Mouse (Mus musculus) neural tube, embryonic 11.5 days (tissue): ENCODE measurements at regions not wholly inside any gene's neighbourhood (a gene's known extent, or its start where the extent isn't known, plus 50 kb on each side); places are given as distances from the start of the nearest gene placed in this dataset.

Experiments used
- ATAC-seq: fragments of 200-750 bp; cut with Nextera tagmentation; 2 replicates; pipeline ENCODE4 v1.8.0; 2017; ENCODE audit warnings: moderate number of reproducible peaks, mild to moderate bottlenecking, moderate TSS enrichment, moderate library complexity; ENCODE audit not compliant: insufficient read depth, low FRiP score, low TSS enrichment
- DNase-seq: peaks from one replicate; pipeline ENCODE4 v3.0.0-alpha.2; 2015; ENCODE audit warnings: low spot score
- H3K27ac ChIP-seq: fragments of 300-500 bp; sonication (generic); 2 replicates; pipeline ENCODE4 v1.5.1; 2014; ENCODE audit warnings: low read depth, mild to moderate bottlenecking, low read length
- H3K27me3 ChIP-seq: fragments of 300-500 bp; sonication (generic); 2 replicates; pipeline ENCODE4 v1.6.1; 2014; ENCODE audit warnings: mild to moderate bottlenecking, low read length, mixed read lengths; ENCODE audit not compliant: control insufficient read depth, insufficient read depth
- H3K36me3 ChIP-seq: fragments of 300-500 bp; sonication (generic); 2 replicates; pipeline ENCODE4 v1.6.1; 2014; ENCODE audit warnings: mild to moderate bottlenecking, low read length, moderate library complexity, mixed read lengths; ENCODE audit not compliant: control insufficient read depth, insufficient read depth
- H3K4me1 ChIP-seq: fragments of 300-500 bp; sonication (generic); 2 replicates; pipeline ENCODE4 v1.6.1; 2014; ENCODE audit warnings: low read length, mixed read lengths; ENCODE audit not compliant: control insufficient read depth, insufficient read depth
- H3K4me2 ChIP-seq: fragments of 300-500 bp; sonication (generic); 2 replicates; pipeline ENCODE4 v1.6.1; 2014; ENCODE audit warnings: low read depth, mild to moderate bottlenecking, moderate library complexity
- H3K4me3 ChIP-seq: fragments of 300-500 bp; sonication (generic); 2 replicates; pipeline ENCODE4 v1.5.1; 2014; ENCODE audit warnings: low read depth, low read length
- H3K9ac ChIP-seq: fragments of 300-500 bp; sonication (generic); 2 replicates; pipeline ENCODE4 v1.6.1; 2014; ENCODE audit warnings: mild to moderate bottlenecking, low read length
- H3K9me3 ChIP-seq: fragments of 300-500 bp; sonication (generic); 2 replicates; pipeline ENCODE4 v1.6.1; 2016; ENCODE audit warnings: low read length; ENCODE audit not compliant: control insufficient read depth
- WGBS: fragments of 180-500 bp; shearing (Covaris S2); extraction: QIAGEN DNeasy Blood & Tissue Kit; methylation state at CpG from one replicate; pipeline ENCODE4 v1.1.7; 2014; 5-methylcytosine and 5-hydroxymethylcytosine counted together

DNA sequence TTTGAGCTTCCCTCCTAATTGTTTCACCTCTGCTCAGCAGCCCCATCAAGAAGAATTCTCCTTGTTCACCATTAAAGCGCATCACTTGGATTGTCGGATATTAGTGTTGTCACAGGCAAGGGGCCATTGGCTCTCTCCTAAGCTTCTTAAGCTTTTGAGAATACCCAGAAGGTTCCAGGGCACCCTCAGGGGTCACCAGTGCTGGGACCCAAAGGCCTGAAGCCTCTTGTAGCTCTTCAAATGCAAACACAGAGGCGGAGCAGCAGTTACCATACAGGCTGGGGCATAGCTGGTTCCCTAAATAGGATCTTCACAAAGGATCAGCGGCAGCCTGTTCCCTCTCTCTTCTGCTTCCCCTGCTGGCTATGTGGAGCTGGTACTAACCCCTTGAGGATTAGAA, 175.3 kb upstream of the A230072I06Rik start:
- Histone ChIP-seq H3K36me3 (no peaks in the 10 kb centered on the region), H3K9ac (no peak overlapping the region), H3K4me3 (no peak overlapping the region), H3K4me2 (no peak overlapping the region), H3K27me3 (no peaks in the 10 kb centered on the region), H3K9me3 (no peaks in the 10 kb centered on the region), H3K4me1 (peaks cover 5% of the 10 kb centered on the region), H3K27ac (no peak overlapping the region)
- 58% methylated on average over 4 of the region's 4 CpGs for WGBS
- DNase-seq, result no peak
- ATAC-seq, result no peak

DNA sequence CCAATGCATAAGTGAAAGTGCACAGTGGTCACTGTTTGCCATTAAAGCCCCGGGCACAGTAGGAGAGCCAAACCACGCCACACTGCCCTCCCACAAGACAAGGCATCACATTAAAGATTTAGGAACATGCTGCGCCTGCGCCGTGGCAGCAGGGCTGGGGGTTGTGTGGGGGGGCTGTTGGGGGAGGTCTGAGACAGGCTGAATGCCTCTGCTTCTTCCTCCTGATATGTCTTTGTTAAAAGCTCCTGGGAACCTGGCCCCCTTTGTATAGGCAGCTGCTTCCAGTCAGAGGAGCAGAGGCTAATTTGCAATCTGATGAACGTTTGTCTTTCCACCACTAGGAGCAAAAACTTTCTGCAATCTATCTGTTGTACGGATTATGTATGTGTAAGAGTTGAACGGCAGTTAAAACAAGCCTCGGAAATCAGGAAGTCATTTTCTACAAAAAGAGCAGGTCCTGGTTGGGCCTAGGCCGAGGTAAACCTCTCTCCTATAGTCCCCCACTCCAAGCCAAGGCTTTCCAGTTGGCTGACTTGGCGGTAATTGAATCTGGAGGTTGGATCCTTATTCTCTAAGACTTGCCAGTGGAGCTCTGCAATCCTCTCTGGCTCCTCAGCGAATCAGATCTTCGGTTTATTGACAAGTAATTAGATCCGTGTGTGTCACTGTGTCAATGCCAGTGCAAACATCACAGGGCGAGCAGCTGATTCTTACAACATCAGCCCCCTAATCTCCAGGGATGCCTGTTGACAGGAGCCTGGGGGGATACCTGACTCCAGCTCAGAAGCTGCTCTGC, 173.3 kb upstream of the A230072I06Rik start:
- peak; percentile 80 for ATAC-seq
- Histone ChIP-seq H3K9me3 (no peaks in the 10 kb centered on the region), H3K27ac (0 out of 2 replicates have a peak overlapping the region, but pooled peaks have one; percentile 24), H3K27me3 (no peaks in the 10 kb centered on the region), H3K9ac (no peak overlapping the region), H3K4me1 (peaks cover 5% of the 10 kb centered on the region), H3K36me3 (no peaks in the 10 kb centered on the region), H3K4me2 (no peak overlapping the region), H3K4me3 (no peak overlapping the region)
- peak; percentile 63 for DNase-seq
- 37% methylated on average over 15 of the region's 15 CpGs for WGBS

DNA sequence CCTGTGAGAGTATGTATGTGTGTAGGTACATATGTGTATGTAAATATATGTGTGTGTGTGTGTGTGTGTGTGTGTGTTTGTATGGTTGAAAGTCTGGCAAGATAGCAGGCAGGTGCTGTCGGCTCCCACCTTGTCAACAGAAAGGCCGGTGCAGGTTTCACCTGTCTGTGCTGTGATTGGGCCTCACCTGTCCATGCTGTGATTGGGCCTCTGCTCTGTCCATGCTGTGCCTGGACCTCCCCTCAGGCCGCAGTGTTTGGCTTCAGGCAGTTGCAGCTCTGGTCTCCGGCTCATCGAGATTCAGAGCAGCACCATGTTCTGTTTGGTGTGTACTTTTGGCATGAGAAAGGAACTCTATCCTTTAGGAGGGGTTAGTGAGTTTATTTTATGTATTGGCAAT, 170.0 kb upstream of the A230072I06Rik start:
- 86% methylated on average over 5 of the region's 5 CpGs for WGBS
- Histone ChIP-seq H3K4me1 (peaks cover 5% of the 10 kb centered on the region), H3K36me3 (no peaks in the 10 kb centered on the region), H3K27me3 (no peaks in the 10 kb centered on the region), H3K4me3 (no peak overlapping the region), H3K9me3 (no peaks in the 10 kb centered on the region), H3K9ac (no peak overlapping the region), H3K27ac (no peak overlapping the region), H3K4me2 (no peak overlapping the region)
- ATAC-seq, result no peak
- no peak for DNase-seq

DNA sequence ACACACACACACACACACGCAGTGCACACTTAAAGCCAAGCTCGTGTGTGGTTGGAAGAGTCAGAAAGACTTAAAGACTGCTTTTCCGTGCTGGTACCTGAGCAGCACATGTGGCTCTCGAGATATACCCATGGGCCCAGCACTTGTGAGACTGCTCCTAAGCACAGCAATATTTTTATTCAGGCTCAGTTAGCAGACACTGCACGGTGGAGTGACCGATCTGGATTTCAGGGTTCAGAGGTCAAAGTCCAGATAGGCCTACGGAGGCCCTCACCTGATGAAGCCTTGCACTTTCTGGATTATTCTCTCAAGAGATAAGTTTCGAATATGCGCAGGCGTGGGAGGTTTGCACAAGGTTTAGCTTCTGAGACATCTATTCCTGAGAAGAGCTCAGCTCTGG, 167.0 kb upstream of the A230072I06Rik start:
- no peaks in the 10 kb centered on the region for H3K9me3 ChIP-seq
- no peaks in the 10 kb centered on the region for H3K36me3 ChIP-seq
- no peaks in the 10 kb centered on the region for H3K27me3 ChIP-seq
- no peak for DNase-seq
- no peaks in the 10 kb centered on the region for H3K4me1 ChIP-seq
- 79% methylated on average over 10 of the region's 10 CpGs for WGBS
- no peak overlapping the region for H3K4me3 ChIP-seq
- no peak overlapping the region for H3K4me2 ChIP-seq
- no peak for ATAC-seq
- H3K9ac ChIP-seq, result no peak overlapping the region
- no peak overlapping the region for H3K27ac ChIP-seq

DNA sequence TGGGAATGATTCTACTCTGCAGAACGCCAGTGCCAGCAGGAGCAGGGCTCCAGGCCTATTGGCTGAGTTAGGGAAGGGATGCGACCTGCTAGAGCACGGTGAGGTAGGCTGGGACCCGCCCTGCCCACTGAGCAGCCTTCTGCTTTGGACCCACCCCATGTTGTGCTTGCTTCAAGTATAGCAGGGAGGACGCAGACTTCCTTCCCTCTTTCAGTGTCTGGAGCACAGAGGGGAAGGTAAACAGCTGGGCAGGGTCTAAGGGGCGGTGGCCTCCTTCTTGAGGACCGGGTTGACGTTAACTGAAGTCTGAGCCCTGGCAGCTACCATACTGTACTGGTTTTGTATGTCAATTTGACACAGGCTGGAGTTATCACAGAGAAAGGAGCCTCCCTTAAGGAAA, 165.6 kb upstream of the A230072I06Rik start:
- Histone ChIP-seq H3K9ac (no peak overlapping the region), H3K36me3 (no peaks in the 10 kb centered on the region), H3K27me3 (no peaks in the 10 kb centered on the region), H3K4me2 (no peak overlapping the region), H3K4me1 (no peaks in the 10 kb centered on the region), H3K27ac (no peak overlapping the region), H3K9me3 (no peaks in the 10 kb centered on the region), H3K4me3 (no peak overlapping the region)
- ATAC-seq (no peak), DNase-seq (no peak)
- 33% methylated on average over 8 of the region's 8 CpGs for WGBS

DNA sequence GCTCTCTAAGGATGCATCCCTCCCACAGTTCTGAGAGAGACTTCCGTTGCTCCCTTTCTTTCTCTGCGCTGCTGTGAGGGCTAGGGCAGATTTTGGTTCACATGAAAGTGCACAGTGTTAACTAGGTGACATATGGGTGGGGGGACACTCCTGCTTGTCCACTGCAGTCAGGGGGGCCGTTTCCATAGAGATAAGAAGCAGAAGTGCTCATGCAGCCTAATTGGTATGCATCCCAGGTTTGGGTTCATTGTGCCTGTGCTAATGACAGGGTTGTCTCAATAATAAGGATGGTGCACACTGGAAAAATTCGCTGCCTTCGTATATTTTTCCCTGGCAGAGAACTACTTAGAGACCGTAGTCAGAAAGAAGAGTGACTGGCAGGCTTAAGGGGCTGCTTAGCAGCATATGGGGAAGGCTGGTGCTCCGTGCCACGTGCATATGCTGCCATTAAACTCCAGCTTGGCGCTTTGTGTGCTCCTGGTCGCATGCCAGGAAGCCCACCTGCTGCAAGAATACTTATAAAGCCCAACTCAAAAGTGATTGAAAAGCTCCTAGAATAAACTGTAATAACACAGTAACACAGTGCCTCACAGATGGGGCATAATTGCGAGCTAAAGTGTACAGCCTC, 152.1 kb upstream of the A230072I06Rik start:
- Histone ChIP-seq H3K27ac (no peak overlapping the region), H3K9me3 (no peaks in the 10 kb centered on the region), H3K27me3 (0 out of 2 replicates have a peak, but pooled peaks cover 2% of the 10 kb centered on the region), H3K4me2 (no peak overlapping the region), H3K4me3 (no peak overlapping the region), H3K4me1 (peaks cover 16% of the 10 kb centered on the region), H3K36me3 (no peaks in the 10 kb centered on the region), H3K9ac (no peak overlapping the region)
- DNase-seq, result peak; percentile 56
- 38% methylated on average over 11 of the region's 11 CpGs for WGBS
- ATAC-seq, result peak; percentile 91

DNA sequence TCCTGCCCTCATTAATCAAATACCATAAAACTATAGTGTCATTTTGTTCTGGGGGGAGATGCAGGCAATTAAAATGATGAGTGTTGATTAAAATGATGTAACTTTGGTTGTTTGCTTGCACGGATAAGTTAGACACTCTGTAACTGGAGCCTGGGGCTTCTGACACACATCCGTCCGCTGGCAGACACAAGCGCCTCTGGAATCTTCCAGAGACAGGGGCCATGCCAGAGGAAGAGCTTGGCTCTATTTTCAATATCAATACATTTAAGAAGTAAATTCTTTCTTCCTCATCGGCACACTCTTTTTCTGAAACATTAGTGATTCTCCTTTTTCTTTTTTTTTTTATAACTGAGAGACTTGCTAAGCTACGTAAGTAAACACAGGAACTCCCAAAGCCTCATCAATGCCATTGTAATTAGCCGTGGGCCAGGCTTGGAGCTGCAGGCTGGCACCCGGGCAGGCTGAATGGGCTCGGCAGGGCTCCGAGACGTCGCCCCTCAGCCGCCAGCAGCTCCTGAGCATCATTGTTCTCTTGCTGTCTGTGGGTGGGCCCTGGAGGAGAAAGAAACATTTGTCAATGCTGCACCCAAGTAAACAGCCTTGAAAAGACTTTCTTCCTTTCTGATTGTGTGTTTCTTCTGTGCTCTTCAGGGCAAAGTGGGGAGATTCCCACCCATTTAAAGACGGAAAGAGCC, 151.4 kb upstream of the A230072I06Rik start:
- Histone ChIP-seq H3K4me3 (no peak overlapping the region), H3K9ac (no peak overlapping the region), H3K27ac (no peak overlapping the region), H3K36me3 (no peaks in the 10 kb centered on the region), H3K27me3 (0 out of 2 replicates have a peak, but pooled peaks cover 2% of the 10 kb centered on the region), H3K4me2 (no peak overlapping the region), H3K4me1 (peaks cover 16% of the 10 kb centered on the region), H3K9me3 (no peaks in the 10 kb centered on the region)
- ATAC-seq, result peak; percentile 45; the same call in 1 of the 2 replicates
- DNase-seq, result peak; percentile 53
- 22% methylated on average over 14 of the region's 14 CpGs for WGBS

DNA sequence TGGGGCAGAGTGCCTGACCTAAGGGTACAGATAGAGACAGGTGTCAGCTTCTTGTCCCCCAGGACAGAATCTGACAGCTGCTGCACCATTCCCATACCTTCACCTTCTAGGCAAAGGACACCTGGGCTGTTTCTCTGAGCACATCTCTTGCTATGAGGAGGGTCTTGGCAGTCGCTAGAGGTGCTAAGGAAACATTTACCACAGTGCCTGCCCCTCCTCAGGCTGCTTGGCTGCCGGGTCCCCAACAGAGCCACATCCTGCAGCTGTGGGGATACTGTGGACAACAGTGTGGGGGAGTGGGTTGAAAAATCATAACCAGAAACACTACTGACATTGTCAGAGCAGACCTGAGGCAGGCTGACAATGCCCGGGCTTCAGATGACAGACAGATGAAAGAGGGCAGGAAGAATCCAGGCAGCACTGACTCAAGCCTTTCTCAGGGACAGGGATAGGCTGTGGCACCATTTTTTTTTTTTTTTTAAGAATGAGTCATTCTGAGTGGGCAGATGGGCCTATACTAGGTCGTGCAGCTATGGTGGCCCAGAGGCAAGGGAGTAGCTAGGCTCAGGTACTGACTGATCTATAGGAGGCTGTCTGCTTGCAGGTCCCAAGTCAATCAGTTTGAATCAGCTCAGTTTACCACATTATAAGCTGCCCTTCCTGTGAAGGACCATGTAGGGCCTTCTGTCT, 150.7 kb upstream of the A230072I06Rik start:
- no peaks in the 10 kb centered on the region for H3K36me3 ChIP-seq
- 34% methylated on average over 4 of the region's 4 CpGs for WGBS
- H3K27ac ChIP-seq, result no peak overlapping the region
- DNase-seq, result no peak
- H3K4me2 ChIP-seq, result no peak overlapping the region
- H3K4me1 ChIP-seq, result peaks cover 16% of the 10 kb centered on the region
- H3K9me3 ChIP-seq, result no peaks in the 10 kb centered on the region
- ATAC-seq, result no peak
- H3K4me3 ChIP-seq, result no peak overlapping the region
- 0 out of 2 replicates have a peak, but pooled peaks cover 2% of the 10 kb centered on the region for H3K27me3 ChIP-seq
- H3K9ac ChIP-seq, result no peak overlapping the region
